Mouse (Mus musculus) kidney, postnatal 0 days (tissue): ENCODE data around the gene Irak4. TPM values are rescaled to one million over a fixed set of nuclear protein-coding genes. Genes with fewer than 3 reads are reported as not detected.

ENCODE experiments used
- ATAC-seq: fragments of 200-750 bp; cut with Nextera tagmentation; replicated peaks from 2 replicates; pipeline ENCODE4 v1.8.0; 2017; ENCODE audit warnings: low read depth, moderate number of reproducible peaks, moderate TSS enrichment, moderate library complexity; ENCODE audit not compliant: low FRiP score
- DNase-seq: peaks from one replicate; pipeline ENCODE4 v3.0.0-alpha.2; 2016; ENCODE audit warnings: low spot score
- H3K27ac ChIP-seq: fragments of 300-500 bp; sonication (generic); 2 replicates; pipeline ENCODE4 v1.5.1; 2014; ENCODE audit warnings: mild to moderate bottlenecking
- H3K27me3 ChIP-seq: fragments of 300-500 bp; sonication (generic); 2 replicates; pipeline ENCODE4 v1.6.1; 2014; ENCODE audit warnings: low read length, mixed read lengths; ENCODE audit not compliant: insufficient read depth
- H3K36me3 ChIP-seq: fragments of 300-500 bp; sonication (generic); 2 replicates; pipeline ENCODE4 v1.6.1; 2014; ENCODE audit warnings: low read length, mixed read lengths; ENCODE audit not compliant: insufficient read depth
- H3K4me1 ChIP-seq: fragments of 300-500 bp; sonication (generic); replicated peaks from 2 replicates; pipeline ENCODE4 v1.6.1; 2014; ENCODE audit warnings: antibody characterized with exemption, low read length, mixed read lengths; ENCODE audit not compliant: insufficient read depth
- H3K4me2 ChIP-seq: fragments of 300-500 bp; sonication (generic); 2 replicates; pipeline ENCODE4 v1.6.1; 2014; ENCODE audit warnings: mild to moderate bottlenecking, low read length, moderate library complexity, mixed read lengths
- H3K4me3 ChIP-seq: fragments of 300-500 bp; sonication (generic); replicated peaks from 2 replicates; pipeline ENCODE4 v1.5.1; 2014; ENCODE audit warnings: low read depth, low read length
- H3K9ac ChIP-seq: fragments of 300-500 bp; sonication (generic); 2 replicates; pipeline ENCODE4 v1.6.1; 2014; ENCODE audit warnings: low read depth, low read length
- H3K9me3 ChIP-seq: fragments of 300-500 bp; sonication (generic); replicated peaks from 2 replicates; pipeline ENCODE4 v1.6.1; 2016; ENCODE audit warnings: low read length, inconsistent platforms, mixed read lengths
- CTCF ChIP-seq: IDR thresholded peaks from 2 replicates; pipeline ENCODE4 v1.5.1; 2016; ENCODE audit warnings: antibody characterized with exemption, low read depth, mild to moderate bottlenecking, moderate library complexity
- WGBS: fragments of 180-500 bp; shearing (Covaris S2); extraction: QIAGEN DNeasy Blood & Tissue Kit; methylation state at CpG from one replicate; pipeline ENCODE4 v1.1.7; 2014; 5-methylcytosine and 5-hydroxymethylcytosine counted together
- polyA plus RNA-seq: library from polyadenylated mRNA; unstranded; fragments of >200 nt; fragmentation: Nextera tagmentation; extraction: Ambion mirVana; gene quantifications from 2 replicates; pipeline ENCODE4 v1.2.1, GENCODE M21; 2015

The Irak4 gene
- polyA plus RNA-seq, 1 experiment from 2014 or later: 14.9 TPM

GRCm38 (mm10) chr15:94571501-94571900 is 28.1 kb downstream of the Irak4 start:
- Histone ChIP-seq H3K4me2 (no peak overlapping the region), H3K36me3 (0 out of 2 replicates have a peak, but pooled peaks cover 3% of the 10 kb centered on the region), H3K4me3 (no peak overlapping the region), H3K27me3 (no peaks in the 10 kb centered on the region), H3K9me3 (no peaks in the 10 kb centered on the region), H3K4me1 (no peaks in the 10 kb centered on the region), H3K27ac (no peak overlapping the region), H3K9ac (no peak overlapping the region)
- DNase-seq (no peak), ATAC-seq (no peak)
- no peak for TF ChIP-seq CTCF
- WGBS: 81% methylated on average over 4 of the region's 4 CpGs

- 69% methylated on average over 8 of the region's 8 CpGs for WGBS
These were observed 29.3 kb downstream of the Irak4 start for GRCm38 (mm10) chr15:94572746-94573145.

GRCm38 (mm10) chr15:94574566-94575268 is 31.3 kb downstream of the Irak4 start:
- no peaks in the 10 kb centered on the region for H3K9me3 ChIP-seq
- no peak overlapping the region for H3K4me3 ChIP-seq
- no peak overlapping the region for H3K9ac ChIP-seq
- no peak overlapping the region for H3K4me2 ChIP-seq
- H3K27me3 ChIP-seq: no peaks in the 10 kb centered on the region
- H3K36me3 ChIP-seq: peaks cover 4% of the 10 kb centered on the region; the same call in 1 of the 2 replicates
- 64% methylated on average over 4 of the region's 4 CpGs for WGBS
- no peak overlapping the region for H3K27ac ChIP-seq
- no peak for ATAC-seq
- no peak for TF ChIP-seq CTCF
- no peaks in the 10 kb centered on the region for H3K4me1 ChIP-seq
- no peak for DNase-seq

More at GRCm38 (mm10) chr15:94572746-94573145, 29.3 kb downstream of the Irak4 start:
- Histone ChIP-seq H3K9ac (no peak overlapping the region), H3K4me3 (no peak overlapping the region), H3K9me3 (no peaks in the 10 kb centered on the region), H3K27ac (no peak overlapping the region), H3K27me3 (no peaks in the 10 kb centered on the region), H3K36me3 (no peaks in the 10 kb centered on the region), H3K4me1 (no peaks in the 10 kb centered on the region), H3K4me2 (no peak overlapping the region)
- DNase-seq (no peak), ATAC-seq (no peak)
- no peak for TF ChIP-seq CTCF

GRCm38 (mm10) chr15:94582000-94582593 is 38.7 kb downstream of the Irak4 start:
- Histone ChIP-seq H3K27ac (no peak overlapping the region; the same call in 1 of the 2 replicates), H3K36me3 (peaks cover 40% of the 10 kb centered on the region), H3K27me3 (no peaks in the 10 kb centered on the region), H3K9me3 (no peaks in the 10 kb centered on the region), H3K4me2 (no peak overlapping the region), H3K4me1 (no peaks in the 10 kb centered on the region), H3K4me3 (no peak overlapping the region), H3K9ac (no peak overlapping the region)
- no peak for TF ChIP-seq CTCF
- DNase-seq (peak; percentile 43), ATAC-seq (peak; percentile 46; the same call in 1 of the 2 replicates)
- 36% methylated on average over 7 of the region's 7 CpGs for WGBS

GRCm38 (mm10) chr15:94583153-94583552 is 39.7 kb downstream of the Irak4 start:
- Histone ChIP-seq H3K36me3 (peaks cover 40% of the 10 kb centered on the region), H3K4me2 (no peak overlapping the region), H3K4me3 (no peak overlapping the region), H3K9me3 (no peaks in the 10 kb centered on the region), H3K4me1 (no peaks in the 10 kb centered on the region), H3K27me3 (no peaks in the 10 kb centered on the region), H3K9ac (no peak overlapping the region), H3K27ac (no peak overlapping the region)
- ATAC-seq (no peak), DNase-seq (no peak)
- TF ChIP-seq CTCF: no peak
- 77% methylated on average over 10 of the region's 10 CpGs for WGBS

GRCm38 (mm10) chr15:94584738-94585137 is 41.3 kb downstream of the Irak4 start:
- H3K4me3 ChIP-seq: no peak overlapping the region
- H3K9ac ChIP-seq: no peak overlapping the region
- peaks cover 36% of the 10 kb centered on the region for H3K36me3 ChIP-seq
- no peak overlapping the region for H3K4me2 ChIP-seq
- WGBS: 82% methylated on average over 4 of the region's 4 CpGs
- no peak overlapping the region for H3K27ac ChIP-seq
- H3K27me3 ChIP-seq: no peaks in the 10 kb centered on the region
- no peaks in the 10 kb centered on the region for H3K9me3 ChIP-seq
- peak; percentile 49; the same call in 1 of the 2 replicates for TF ChIP-seq CTCF
- ATAC-seq (no peak), DNase-seq (no peak)
- H3K4me1 ChIP-seq: no peaks in the 10 kb centered on the region
